Mouse (Mus musculus): ENCODE results near the gene Bcan.
A peak's percentile ranks its signal among the peaks of the same experiment; 100 is the strongest.

The Bcan gene

GRCm38 (mm10) chr3:88000181-88000580 is at the start of gene Bcan:
Bcan (minus strand) TSS chr3:88000230.
- peak; percentile 42 to 51 for DNase-seq

- no peak for DNase-seq
Measured at GRCm38 (mm10) chr3:88049532-88049931, 49.5 kb upstream of the Bcan start.

GRCm38 (mm10) chr3:88042661-88043421 is 42.8 kb upstream of the Bcan start, which contains the start of gene Gpatch4:
Gpatch4 (plus strand) TSS chr3:88043108.
- peak; percentile 85 to 90 for DNase-seq

GRCm38 (mm10) chr3:88035561-88036293 is 35.7 kb upstream of the Bcan start:
- DNase-seq: no peak

GRCm38 (mm10) chr3:88033506-88033905 is 33.5 kb upstream of the Bcan start:
- no peak for DNase-seq

- DNase-seq: peak; percentile 26 to 29
Measured at GRCm38 (mm10) chr3:88030608-88031395, 30.8 kb upstream of the Bcan start.

GRCm38 (mm10) chr3:88027434-88028186 is 27.6 kb upstream of the Bcan start, which contains the start of gene Hapln2:
Hapln2 (minus strand) TSS chr3:88027583.
- no peak for DNase-seq

- DNase-seq: no peak
Measured at GRCm38 (mm10) chr3:88026823-88027222, 26.8 kb upstream of the Bcan start.

- no peak for DNase-seq
Measured at GRCm38 (mm10) chr3:88023192-88024074, 23.4 kb upstream of the Bcan start.

GRCm38 (mm10) chr3:88022322-88023191 is 22.5 kb upstream of the Bcan start:
- DNase-seq: peak; percentile 95 to 97

- DNase-seq: peak in 1 of 2 experiments; percentile 57
Measured at GRCm38 (mm10) chr3:88010634-88011265, 10.7 kb upstream of the Bcan start.

- DNase-seq: no peak
Measured at GRCm38 (mm10) chr3:88005822-88006786, 6.1 kb upstream of the Bcan start.

GRCm38 (mm10) chr3:88002291-88002976 is 2.4 kb upstream of the Bcan start:
- DNase-seq: no peak

- DNase-seq: no peak
Measured at GRCm38 (mm10) chr3:88000816-88001595, 976 bp upstream of the Bcan start.

GRCm38 (mm10) chr3:87999243-87999895 is 661 bp downstream of the Bcan start:
- no peak for DNase-seq

- DNase-seq: no peak
Measured at GRCm38 (mm10) chr3:87998747-87999146, 1.3 kb downstream of the Bcan start.

Data from cerebellum, adult 18-20 months (tissue).